16 mouse cellular contexts compared by ENCODE assay signal in genomic region chr6:12439561-12439960, GRCm38 (mm10).
"Had no signal": no experiment of that assay in that cellular context is flagged by ENCODE, and none has a peak within 500 bp of the region (broad histone marks: within the 10 kb centered on the region; RNA-seq: fewer than 3 reads in every experiment).

No protein-coding gene starts in this region.

- H3K4me3 ChIP-seq: lung, embryonic 15.5 days; megakaryocyte, embryonic 14.5 days; midbrain, embryonic 13.5 days; midbrain, embryonic 15.5 days; neural tube, embryonic 12.5 days had no signal

- DNase-seq: liver, postnatal 0 days; lung, adult 2 months; lung, postnatal 14 days; lung, postnatal 36 days; right cerebral cortex, postnatal 14 days; thymus, adult 18-20 months; thymus, postnatal 25 days; thymus, postnatal 4 days had no signal

- H3K4me1 ChIP-seq: lung, embryonic 15.5 days; megakaryocyte, embryonic 14.5 days; midbrain, embryonic 13.5 days; midbrain, embryonic 15.5 days; neural tube, embryonic 12.5 days had no signal

- H3K27ac ChIP-seq: lung, embryonic 15.5 days; macrophage; midbrain, embryonic 13.5 days; midbrain, embryonic 15.5 days; neural tube, embryonic 12.5 days had no signal

- H3K36me3 ChIP-seq: lung, embryonic 15.5 days; midbrain, embryonic 13.5 days; midbrain, embryonic 15.5 days; neural tube, embryonic 12.5 days had no signal

- H3K9me3 ChIP-seq: lung, embryonic 15.5 days; megakaryocyte, embryonic 14.5 days; midbrain, embryonic 13.5 days; midbrain, embryonic 15.5 days; neural tube, embryonic 12.5 days had no signal

- H3K27me3 ChIP-seq: lung, embryonic 15.5 days; megakaryocyte, embryonic 14.5 days; midbrain, embryonic 13.5 days; midbrain, embryonic 15.5 days; neural tube, embryonic 12.5 days had no signal

- H3K4me2 ChIP-seq: lung, embryonic 15.5 days; midbrain, embryonic 11.5 days; midbrain, embryonic 13.5 days; midbrain, embryonic 15.5 days; neural tube, embryonic 12.5 days had no signal

- H3K9ac ChIP-seq: liver, postnatal 0 days; lung, embryonic 15.5 days; midbrain, embryonic 13.5 days; midbrain, embryonic 15.5 days; neural tube, embryonic 12.5 days had no signal

- ATAC-seq: liver, postnatal 0 days; lung, postnatal 0 days; midbrain, embryonic 13.5 days; midbrain, embryonic 15.5 days had no signal
